Mouse (Mus musculus) intestine, embryonic 14.5 days (tissue): Measurements from ENCODE around the gene Inava. TPM values are rescaled to one million over a fixed set of nuclear protein-coding genes. Genes with fewer than 3 reads are reported as not detected.

Experiments
- ATAC-seq: fragments of 200-750 bp; cut with Nextera tagmentation; replicated peaks from 2 replicates; pipeline ENCODE4 v1.8.0; 2017; ENCODE audit warnings: low read depth, moderate number of reproducible peaks, moderate TSS enrichment, moderate library complexity; ENCODE audit not compliant: low FRiP score, low TSS enrichment
- DNase-seq: peaks from one replicate; pipeline ENCODE4 v3.0.0-alpha.2; 2018; ENCODE audit warnings: low spot score
- H3K27ac ChIP-seq: fragments of 300-500 bp; sonication (generic); 2 replicates; pipeline ENCODE4 v1.5.1; 2014; ENCODE audit warnings: low read depth, mild to moderate bottlenecking, control low read depth
- H3K27me3 ChIP-seq: fragments of 300-500 bp; sonication (generic); replicated peaks from 2 replicates; pipeline ENCODE4 v1.6.1; 2014; ENCODE audit warnings: low read length, control low read depth; ENCODE audit not compliant: control insufficient read depth, insufficient read depth
- H3K36me3 ChIP-seq: fragments of 300-500 bp; sonication (generic); 2 replicates; pipeline ENCODE4 v1.6.1; 2014; ENCODE audit warnings: low read length, control low read depth; ENCODE audit not compliant: control insufficient read depth, insufficient read depth
- H3K4me1 ChIP-seq: fragments of 300-500 bp; sonication (generic); replicated peaks from 2 replicates; pipeline ENCODE4 v1.6.1; 2014; ENCODE audit warnings: low read length, control low read depth, mixed read lengths; ENCODE audit not compliant: control insufficient read depth, insufficient read depth
- H3K4me2 ChIP-seq: fragments of 300-500 bp; sonication (generic); 2 replicates; pipeline ENCODE4 v1.6.1; 2014; ENCODE audit warnings: low read length
- H3K4me3 ChIP-seq: fragments of 300-500 bp; sonication (generic); 2 replicates; pipeline ENCODE4 v1.5.1; 2014; ENCODE audit warnings: low read depth, low read length, control low read depth, mixed read lengths
- H3K9ac ChIP-seq: fragments of 300-500 bp; sonication (generic); 2 replicates; pipeline ENCODE4 v1.6.1; 2014; ENCODE audit warnings: mild to moderate bottlenecking, low read length
- H3K9me3 ChIP-seq: fragments of 300-500 bp; sonication (generic); 2 replicates; pipeline ENCODE4 v1.6.1; 2016; ENCODE audit warnings: low read length, control low read depth; ENCODE audit not compliant: control insufficient read depth
- WGBS: fragments of 180-500 bp; shearing (Covaris S2); extraction: QIAGEN DNeasy Blood & Tissue Kit; methylation state at CpG from one replicate; pipeline ENCODE4 v1.1.7; 2014; 5-methylcytosine and 5-hydroxymethylcytosine counted together
- polyA plus RNA-seq: library from polyadenylated mRNA; unstranded; fragments of >200 nt; fragmentation: Nextera tagmentation; extraction: Ambion mirVana; gene quantifications from 2 replicates; pipeline ENCODE4 v1.2.1, GENCODE M21; 2014

Inava gene
- polyA plus RNA-seq, 1 experiment from 2014 or later = 32.5 TPM

- H3K9me3 ChIP-seq = no peaks in the 10 kb centered on the region
- peaks cover 8% of the 10 kb centered on the region; the same call in 1 of the 2 replicates for H3K4me1 ChIP-seq
- no peak overlapping the region for H3K27ac ChIP-seq
- no peak overlapping the region for H3K4me2 ChIP-seq
- WGBS = 68% methylated on average over 9 of the region's 9 CpGs
- H3K4me3 ChIP-seq = no peak overlapping the region
- H3K9ac ChIP-seq = no peak overlapping the region
- peaks cover 61% of the 10 kb centered on the region for H3K27me3 ChIP-seq
- DNase-seq (no peak), ATAC-seq (no peak)
- H3K36me3 ChIP-seq = no peaks in the 10 kb centered on the region
These were observed 24.4 kb upstream of the Inava start for GRCm38 (mm10) chr1:136258495-136258894.

- no peak overlapping the region for H3K27ac ChIP-seq
- no peak overlapping the region for H3K4me2 ChIP-seq
- no peaks in the 10 kb centered on the region for H3K9me3 ChIP-seq
- WGBS = 38% methylated on average over 8 of the region's 8 CpGs
- H3K36me3 ChIP-seq = no peaks in the 10 kb centered on the region
- DNase-seq = no peak
- H3K4me3 ChIP-seq = no peak overlapping the region
- peaks cover 6% of the 10 kb centered on the region; the same call in 1 of the 2 replicates for H3K4me1 ChIP-seq
- no peak for ATAC-seq
- peaks cover 39% of the 10 kb centered on the region for H3K27me3 ChIP-seq
- H3K9ac ChIP-seq = no peak overlapping the region
These were observed 21.6 kb upstream of the Inava start for GRCm38 (mm10) chr1:136255657-136256056.

- no peak overlapping the region for H3K9ac ChIP-seq
- DNase-seq (no peak), ATAC-seq (no peak)
- H3K36me3 ChIP-seq = no peaks in the 10 kb centered on the region
- H3K27ac ChIP-seq = no peak overlapping the region
- peaks cover 4% of the 10 kb centered on the region; the same call in 1 of the 2 replicates for H3K4me1 ChIP-seq
- WGBS = 44% methylated on average over 6 of the region's 6 CpGs
- H3K27me3 ChIP-seq = peaks cover 36% of the 10 kb centered on the region
- H3K4me3 ChIP-seq = no peak overlapping the region
- no peak overlapping the region for H3K4me2 ChIP-seq
- no peaks in the 10 kb centered on the region for H3K9me3 ChIP-seq
These were observed 21.1 kb upstream of the Inava start for GRCm38 (mm10) chr1:136255174-136255573.

GRCm38 (mm10) chr1:136254503-136255065 lies 20.5 kb upstream of the Inava start:
- 69% methylated on average over 10 of the region's 10 CpGs for WGBS
- Histone ChIP-seq H3K27ac (no peak overlapping the region), H3K27me3 (peaks cover 31% of the 10 kb centered on the region), H3K4me1 (peaks cover under 1% of the 10 kb centered on the region; the same call in 1 of the 2 replicates), H3K36me3 (no peaks in the 10 kb centered on the region), H3K9ac (no peak overlapping the region), H3K9me3 (no peaks in the 10 kb centered on the region), H3K4me3 (no peak overlapping the region), H3K4me2 (no peak overlapping the region)
- no peak for DNase-seq
- ATAC-seq = no peak

- Histone ChIP-seq H3K4me2 (no peak overlapping the region), H3K36me3 (no peaks in the 10 kb centered on the region), H3K4me1 (no peaks in the 10 kb centered on the region), H3K9me3 (no peaks in the 10 kb centered on the region), H3K9ac (no peak overlapping the region), H3K27me3 (peaks cover 20% of the 10 kb centered on the region), H3K27ac (no peak overlapping the region), H3K4me3 (no peak overlapping the region)
- ATAC-seq (no peak), DNase-seq (no peak)
- WGBS = 33% methylated on average over 2 of the region's 2 CpGs
These were observed 19.4 kb upstream of the Inava start for GRCm38 (mm10) chr1:136253472-136253871.

- DNase-seq = no peak
- H3K4me2 ChIP-seq = no peak overlapping the region
- H3K27ac ChIP-seq = no peak overlapping the region
- no peak overlapping the region for H3K9ac ChIP-seq
- H3K36me3 ChIP-seq = no peaks in the 10 kb centered on the region
- no peaks in the 10 kb centered on the region for H3K9me3 ChIP-seq
- H3K4me1 ChIP-seq = no peaks in the 10 kb centered on the region
- ATAC-seq = no peak
- H3K4me3 ChIP-seq = no peak overlapping the region
- no peaks in the 10 kb centered on the region for H3K27me3 ChIP-seq
- WGBS = 27% methylated on average over 5 of the region's 5 CpGs
These were observed 15.6 kb upstream of the Inava start for GRCm38 (mm10) chr1:136249662-136250061.

GRCm38 (mm10) chr1:136247393-136247792 lies 13.3 kb upstream of the Inava start:
- Histone ChIP-seq H3K36me3 (no peaks in the 10 kb centered on the region), H3K27me3 (no peaks in the 10 kb centered on the region), H3K4me2 (no peak overlapping the region), H3K9ac (no peak overlapping the region), H3K27ac (no peak overlapping the region), H3K9me3 (no peaks in the 10 kb centered on the region), H3K4me1 (no peaks in the 10 kb centered on the region), H3K4me3 (no peak overlapping the region)
- ATAC-seq (no peak), DNase-seq (no peak)
- 89% methylated on average over 5 of the region's 5 CpGs for WGBS

- no peaks in the 10 kb centered on the region for H3K4me1 ChIP-seq
- H3K9me3 ChIP-seq = no peaks in the 10 kb centered on the region
- no peak overlapping the region for H3K27ac ChIP-seq
- H3K27me3 ChIP-seq = no peaks in the 10 kb centered on the region
- no peaks in the 10 kb centered on the region for H3K36me3 ChIP-seq
- no peak overlapping the region for H3K4me2 ChIP-seq
- no peak for ATAC-seq
- H3K9ac ChIP-seq = no peak overlapping the region
- WGBS = 94% methylated on average over 4 of the region's 5 CpGs
- no peak for DNase-seq
- no peak overlapping the region for H3K4me3 ChIP-seq
These were observed 10.4 kb upstream of the Inava start for GRCm38 (mm10) chr1:136244469-136244868.

- no peak overlapping the region for H3K4me2 ChIP-seq
- no peaks in the 10 kb centered on the region for H3K27me3 ChIP-seq
- no peaks in the 10 kb centered on the region for H3K4me1 ChIP-seq
- no peak overlapping the region for H3K27ac ChIP-seq
- no peak for ATAC-seq
- DNase-seq = no peak
- H3K4me3 ChIP-seq = no peak overlapping the region
- no peaks in the 10 kb centered on the region for H3K9me3 ChIP-seq
- H3K36me3 ChIP-seq = no peaks in the 10 kb centered on the region
- WGBS = 87% methylated on average over 7 of the region's 7 CpGs
- no peak overlapping the region for H3K9ac ChIP-seq
These were observed 7.7 kb upstream of the Inava start for GRCm38 (mm10) chr1:136241801-136242200.
